Mouse (Mus musculus): ENCODE measurements around the gene Pdia4. TPM values are rescaled to one million over a fixed set of nuclear protein-coding genes. Genes with fewer than 3 reads are reported as not detected.

Pdia4 gene
- polyA plus RNA-seq, 1 experiment from 2014 or later: 177 TPM

DNA sequence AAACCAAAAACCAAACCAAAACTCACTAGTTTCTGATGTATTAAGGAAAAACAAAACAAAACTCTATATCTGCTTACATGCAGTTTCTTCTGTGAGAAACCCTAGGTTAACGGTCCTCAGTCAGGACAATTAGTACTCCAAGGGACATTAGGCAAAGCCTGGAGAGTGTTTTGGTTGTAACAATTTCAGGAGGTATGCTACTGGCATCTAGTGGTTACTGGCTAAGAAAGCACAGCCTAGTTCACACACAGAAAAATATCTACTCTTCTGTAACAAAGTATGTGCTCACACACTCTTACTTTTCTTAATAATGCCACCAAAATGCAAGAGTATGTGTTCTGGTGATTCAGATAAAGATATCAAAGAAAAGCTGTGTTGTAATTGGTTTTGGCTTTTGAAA, 15.7 kb upstream of the Pdia4 start:
- Histone ChIP-seq H3K9me3 (no peaks in the 10 kb centered on the region), H3K27ac (no peak overlapping the region), H3K9ac (peak overlapping the region; percentile 56; the same call in 1 of the 2 replicates)

DNA sequence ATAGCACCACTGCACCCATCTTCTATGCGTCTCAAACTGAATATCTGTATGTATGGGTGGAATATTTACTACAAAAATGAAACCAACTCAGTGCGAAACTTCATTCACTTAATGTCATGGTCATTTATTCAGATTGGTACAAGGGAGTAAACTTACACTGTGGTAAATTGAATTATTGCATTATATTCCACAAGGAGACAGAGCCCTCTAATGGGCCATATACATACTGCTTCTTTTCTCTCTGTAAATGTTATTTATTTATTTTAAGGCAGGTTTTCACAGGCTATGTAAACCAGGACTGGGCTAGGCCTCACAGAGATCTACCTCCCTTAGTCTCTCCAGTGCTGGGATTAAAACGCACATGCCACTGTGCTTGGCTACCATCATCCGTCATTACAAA, 14.2 kb upstream of the Pdia4 start:
- Histone ChIP-seq H3K9me3 (no peaks in the 10 kb centered on the region), H3K9ac (no peak overlapping the region), H3K4me2 (no peak overlapping the region), H3K36me3 (peaks cover 39% of the 10 kb centered on the region), H3K27me3 (no peaks in the 10 kb centered on the region), H3K27ac (no peak overlapping the region), H3K4me3 (no peak overlapping the region), H3K4me1 (replicated peaks) (peaks cover 14% of the 10 kb centered on the region)
- 88% methylated on average over 4 of the region's 4 CpGs for WGBS
- no peak for ATAC-seq (ENCODE audit: low FRiP score)

More for the DNA sequence above, 15.7 kb upstream of the Pdia4 start:
- Histone ChIP-seq H3K4me1 (replicated peaks) (peaks cover 14% of the 10 kb centered on the region), H3K4me2 (peak overlapping the region; percentile 55), H3K36me3 (peaks cover 24% of the 10 kb centered on the region), H3K27me3 (no peaks in the 10 kb centered on the region), H3K4me3 (peak overlapping the region; percentile 78)
- WGBS: 20% methylated on average over 1 of the region's 1 CpGs
- ATAC-seq (ENCODE audit: low FRiP score): no peak

DNA sequence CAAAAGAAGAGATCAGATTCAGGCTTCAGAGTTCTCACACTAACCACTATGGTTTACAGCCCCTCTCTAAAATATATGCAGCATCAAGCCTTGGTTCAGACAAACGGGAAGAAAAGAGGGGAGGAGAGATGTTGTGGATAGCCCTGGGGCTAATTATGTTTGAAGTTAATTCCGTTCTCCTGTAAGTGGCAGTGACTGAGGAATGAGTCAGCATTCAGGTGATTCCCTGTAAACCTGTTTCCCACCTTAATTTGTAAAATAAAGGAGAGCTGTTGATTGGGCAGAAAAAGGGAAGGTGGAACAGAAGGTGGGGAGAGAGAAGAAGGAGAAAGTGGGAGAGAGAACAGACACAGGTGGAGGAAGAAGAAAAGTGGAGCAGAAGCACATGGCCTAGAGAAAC, 11.0 kb upstream of the Pdia4 start:
- no peak overlapping the region for H3K9ac ChIP-seq
- peaks cover 69% of the 10 kb centered on the region for H3K36me3 ChIP-seq

DNA sequence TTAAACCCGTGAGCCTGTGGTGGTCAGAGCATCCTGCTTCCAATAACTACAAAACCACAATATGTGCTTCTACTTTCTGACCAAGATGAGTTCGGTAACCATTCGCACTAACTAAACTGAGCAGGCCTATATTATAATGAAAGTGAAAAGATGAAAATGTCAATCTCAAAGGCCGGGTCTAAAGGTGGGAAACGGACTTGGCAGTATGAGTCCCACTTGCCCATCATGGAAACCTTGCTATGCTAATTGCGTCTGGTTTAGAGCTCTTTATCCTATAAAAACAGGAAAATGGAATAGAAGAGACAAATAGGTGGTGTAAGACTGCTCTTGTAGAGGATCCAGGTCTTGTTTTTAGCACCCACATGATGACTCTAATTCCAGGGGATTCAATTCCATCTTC, 8.5 kb upstream of the Pdia4 start:
- Histone ChIP-seq H3K9ac (no peak overlapping the region), H3K9me3 (no peaks in the 10 kb centered on the region), H3K27ac (no peak overlapping the region), H3K4me3 (no peak overlapping the region), H3K4me2 (no peak overlapping the region), H3K36me3 (peaks cover 82% of the 10 kb centered on the region), H3K27me3 (no peaks in the 10 kb centered on the region), H3K4me1 (replicated peaks) (no peaks in the 10 kb centered on the region; the same call in 1 of the 2 replicates)
- WGBS: 92% methylated on average over 6 of the region's 6 CpGs
- no peak for ATAC-seq (ENCODE audit: low FRiP score)

More for the DNA sequence above, 11.0 kb upstream of the Pdia4 start:
- no peaks in the 10 kb centered on the region for H3K9me3 ChIP-seq
- H3K4me3 ChIP-seq: no peak overlapping the region
- no peaks in the 10 kb centered on the region for H3K27me3 ChIP-seq
- H3K4me1 ChIP-seq (replicated peaks): peaks cover 6% of the 10 kb centered on the region
- no peak overlapping the region for H3K4me2 ChIP-seq
- H3K27ac ChIP-seq: no peak overlapping the region
- 64% methylated on average over 2 of the region's 2 CpGs for WGBS
- no peak for ATAC-seq (ENCODE audit: low FRiP score)

DNA sequence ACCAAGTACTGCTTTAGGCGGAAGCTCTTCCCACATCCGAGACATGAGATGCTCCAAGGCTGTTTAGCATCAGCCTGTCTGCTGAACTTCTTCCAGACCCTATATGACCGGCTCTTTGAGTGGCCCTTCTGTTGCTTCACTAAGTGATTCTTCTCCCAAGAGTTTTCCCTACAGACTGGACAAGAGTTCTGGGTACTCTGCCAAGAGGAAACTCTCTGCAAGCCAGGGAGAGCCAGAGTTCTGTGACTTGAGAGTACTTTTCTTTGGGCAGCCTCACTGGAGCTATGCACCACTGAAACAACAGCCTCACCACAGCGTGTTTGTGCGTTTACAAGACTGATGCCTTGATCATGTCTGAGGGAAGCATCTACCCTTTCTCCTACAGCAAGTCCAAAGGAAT, 8.0 kb upstream of the Pdia4 start:
- 94% methylated on average over 5 of the region's 5 CpGs for WGBS
- ATAC-seq (ENCODE audit: low FRiP score): no peak
- H3K36me3 ChIP-seq: peaks cover 84% of the 10 kb centered on the region

DNA sequence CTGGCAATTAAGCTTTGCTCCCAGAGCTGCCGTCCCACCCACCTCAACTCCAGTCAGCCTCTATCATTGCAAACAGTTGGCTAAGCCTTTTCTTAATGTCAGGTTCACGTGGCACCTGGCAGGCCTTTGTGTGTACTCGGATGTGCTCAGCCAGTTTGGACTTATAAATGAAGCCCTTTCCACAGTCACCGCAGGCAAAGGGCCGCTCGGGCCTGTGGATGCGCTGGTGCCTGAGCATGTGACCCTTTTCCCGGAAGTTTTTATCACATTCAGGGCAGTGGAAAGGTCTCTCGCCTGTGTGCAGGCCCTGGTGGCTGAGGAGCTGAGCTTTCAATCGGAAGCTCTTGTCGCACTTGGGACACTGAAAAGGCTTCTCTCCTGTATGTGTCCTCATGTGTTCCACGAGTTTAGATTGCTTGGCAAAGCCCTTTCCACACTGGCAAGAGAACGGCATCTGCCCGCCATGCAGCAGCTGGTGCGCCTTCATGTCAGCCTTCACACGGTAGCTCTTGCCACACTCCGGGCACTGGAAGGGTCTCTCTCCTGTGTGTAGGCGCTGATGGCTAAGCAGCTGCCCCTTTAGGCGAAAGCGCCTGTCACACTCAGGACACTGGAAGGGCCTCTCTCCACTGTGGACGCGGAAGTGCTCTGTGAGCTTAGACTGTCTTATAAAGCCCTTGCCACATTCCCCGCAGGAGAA, 6.5 kb upstream of the Pdia4 start:
- Histone ChIP-seq H3K4me3 (no peak overlapping the region), H3K9me3 (no peaks in the 10 kb centered on the region), H3K27me3 (no peaks in the 10 kb centered on the region), H3K9ac (no peak overlapping the region), H3K4me1 (replicated peaks) (no peaks in the 10 kb centered on the region), H3K36me3 (peaks cover 71% of the 10 kb centered on the region), H3K4me2 (no peak overlapping the region), H3K27ac (no peak overlapping the region)
- 95% methylated on average over 23 of the region's 23 CpGs for WGBS
- no peak for ATAC-seq (ENCODE audit: low FRiP score)

More for the DNA sequence above, 8.0 kb upstream of the Pdia4 start:
- H3K9me3 ChIP-seq: no peaks in the 10 kb centered on the region
- H3K4me1 ChIP-seq (replicated peaks): no peaks in the 10 kb centered on the region
- no peaks in the 10 kb centered on the region for H3K27me3 ChIP-seq
- no peak overlapping the region for H3K9ac ChIP-seq
- no peak overlapping the region for H3K4me2 ChIP-seq
- no peak overlapping the region for H3K27ac ChIP-seq
- H3K4me3 ChIP-seq: no peak overlapping the region

DNA sequence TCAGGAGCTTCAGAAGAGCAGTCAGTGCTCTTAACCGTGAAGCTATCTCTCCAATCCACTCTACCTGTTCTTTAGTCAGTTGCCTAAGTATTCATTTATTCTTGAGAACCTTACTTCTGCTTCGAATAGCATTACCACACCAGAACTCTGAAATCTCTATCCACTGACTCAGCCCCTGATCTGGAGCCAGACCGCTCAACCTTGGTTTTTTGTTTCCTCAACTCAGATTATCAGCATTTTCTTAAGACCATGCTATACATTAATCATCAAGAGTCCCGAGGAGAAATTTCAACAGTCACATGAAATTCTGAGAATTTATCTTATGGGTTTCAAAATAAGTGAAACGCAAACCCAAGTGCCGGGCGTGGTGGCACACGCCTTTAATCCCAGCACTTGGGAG, 5.5 kb upstream of the Pdia4 start:
- H3K9me3 ChIP-seq: no peaks in the 10 kb centered on the region

DNA sequence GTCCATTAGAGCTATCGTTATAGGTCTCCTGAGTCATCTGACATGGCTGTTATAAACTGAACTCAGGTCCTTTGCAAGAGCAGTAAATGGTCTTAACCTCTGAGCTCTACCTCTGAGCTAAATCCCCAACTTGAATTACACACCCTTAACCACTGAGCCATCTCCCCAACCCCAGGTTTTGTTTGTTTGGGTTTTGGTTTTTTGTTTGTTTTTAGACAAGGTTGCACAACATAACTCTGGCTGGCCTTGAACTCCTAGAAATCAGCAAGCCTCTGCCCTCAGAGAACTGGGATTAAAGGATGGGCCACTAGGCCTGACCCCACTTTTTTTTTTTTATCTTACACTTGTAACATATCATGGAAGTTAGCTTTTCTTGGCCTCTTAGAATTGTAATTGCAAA, 2.9 kb upstream of the Pdia4 start:
- Histone ChIP-seq H3K4me1 (replicated peaks) (peaks cover 20% of the 10 kb centered on the region), H3K4me2 (no peak overlapping the region), H3K27ac (no peak overlapping the region), H3K36me3 (peaks cover 37% of the 10 kb centered on the region), H3K9me3 (no peaks in the 10 kb centered on the region), H3K9ac (no peak overlapping the region), H3K27me3 (no peaks in the 10 kb centered on the region), H3K4me3 (no peak overlapping the region)
- ATAC-seq (ENCODE audit: low FRiP score): no peak
- 100% methylated on average over 1 of the region's 1 CpGs for WGBS

More for the DNA sequence above, 5.5 kb upstream of the Pdia4 start:
- no peak overlapping the region for H3K4me3 ChIP-seq
- H3K9ac ChIP-seq: no peak overlapping the region
- peaks cover 7% of the 10 kb centered on the region for H3K4me1 ChIP-seq (replicated peaks)
- WGBS: 95% methylated on average over 8 of the region's 8 CpGs
- H3K36me3 ChIP-seq: peaks cover 60% of the 10 kb centered on the region
- H3K4me2 ChIP-seq: no peak overlapping the region
- no peaks in the 10 kb centered on the region for H3K27me3 ChIP-seq
- no peak for ATAC-seq (ENCODE audit: low FRiP score)
- H3K27ac ChIP-seq: no peak overlapping the region

DNA sequence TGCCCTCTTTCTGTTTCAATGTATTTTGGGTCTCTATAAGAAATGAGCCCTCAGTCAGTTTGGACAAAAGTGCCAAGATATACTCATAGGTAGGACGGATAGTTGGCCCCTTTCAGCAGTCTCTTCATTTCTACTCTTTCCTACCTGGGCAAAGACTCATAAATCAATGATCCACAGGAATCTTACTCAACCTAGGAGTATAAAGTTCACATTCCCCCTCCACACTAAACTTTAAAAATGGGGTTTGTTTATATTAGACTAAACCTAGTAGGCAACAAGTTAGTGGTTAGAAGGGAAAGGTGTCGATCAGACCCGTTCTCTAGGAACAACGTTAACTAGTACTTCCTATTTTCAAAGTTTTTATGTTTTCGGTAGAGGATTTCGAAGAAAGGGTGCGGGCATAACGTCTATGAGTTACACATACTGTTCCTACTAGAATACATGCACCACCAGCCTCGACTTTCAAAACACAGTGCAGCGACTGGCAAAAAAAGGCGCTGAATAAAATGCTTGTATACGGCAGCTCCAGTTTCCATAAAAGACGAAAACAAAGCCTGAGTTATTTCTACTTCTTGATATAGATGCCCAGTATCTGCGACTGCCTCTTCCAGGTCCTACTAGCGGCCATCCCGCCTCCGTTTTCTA, 837 bp downstream of the Pdia4 start:
- WGBS: 2% methylated on average over 17 of the region's 17 CpGs
- H3K27ac ChIP-seq: peak overlapping the region; percentile 96
- H3K27me3 ChIP-seq: no peaks in the 10 kb centered on the region
- ATAC-seq (ENCODE audit: low FRiP score): no peak
- no peaks in the 10 kb centered on the region for H3K9me3 ChIP-seq
- H3K4me3 ChIP-seq: peak overlapping the region; percentile 84
- peaks cover 6% of the 10 kb centered on the region; the same call in 1 of the 2 replicates for H3K36me3 ChIP-seq
- peak overlapping the region; percentile 91 for H3K9ac ChIP-seq
- peaks cover 44% of the 10 kb centered on the region for H3K4me1 ChIP-seq (replicated peaks)
- peak overlapping the region; percentile 60 for H3K4me2 ChIP-seq

DNA sequence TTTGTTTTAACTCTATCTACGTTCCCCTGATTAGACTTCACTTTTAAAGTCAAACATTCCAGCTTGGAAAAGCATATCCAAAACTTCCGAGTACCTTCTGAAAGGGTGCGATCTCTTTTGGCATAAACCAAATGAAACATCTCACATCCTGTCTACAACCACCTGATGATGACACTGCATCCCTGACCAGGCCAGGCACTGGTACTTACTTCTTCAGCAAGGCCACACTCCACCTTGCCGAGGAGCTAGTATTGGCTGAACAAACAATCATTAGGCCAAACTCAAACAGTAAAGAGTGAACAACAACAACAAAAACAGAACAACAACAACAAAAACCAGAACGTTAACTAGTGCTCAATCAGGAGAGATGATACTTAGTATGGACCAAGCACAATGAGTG, 1.9 kb downstream of the Pdia4 start:
- Histone ChIP-seq H3K27me3 (no peaks in the 10 kb centered on the region), H3K27ac (no peak overlapping the region), H3K4me2 (peak overlapping the region; percentile 60), H3K4me3 (peak overlapping the region; percentile 84), H3K9me3 (no peaks in the 10 kb centered on the region), H3K36me3 (peaks cover 9% of the 10 kb centered on the region), H3K4me1 (replicated peaks) (peaks cover 44% of the 10 kb centered on the region), H3K9ac (peak overlapping the region; percentile 91)
- no peak for ATAC-seq (ENCODE audit: low FRiP score)
- WGBS: 68% methylated on average over 5 of the region's 5 CpGs

DNA sequence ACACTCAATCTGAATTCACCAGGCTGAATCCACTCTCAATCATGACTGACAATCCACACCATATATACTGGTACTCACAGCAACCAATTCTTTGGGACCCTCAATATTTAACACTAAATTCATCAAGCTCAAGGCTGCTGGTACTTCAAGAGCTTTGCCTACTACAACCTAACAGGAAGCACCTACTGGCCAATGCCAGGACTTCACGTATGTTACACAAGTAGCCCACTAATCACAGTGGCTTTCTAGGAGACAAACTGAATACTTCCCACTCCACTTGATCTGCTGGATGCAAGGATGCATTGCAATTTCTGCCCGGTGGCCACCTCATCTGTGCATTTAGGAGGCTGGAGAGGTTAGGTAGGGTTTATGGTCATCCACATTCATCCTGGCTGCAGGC, 3.0 kb downstream of the Pdia4 start:
- H3K9me3 ChIP-seq: no peaks in the 10 kb centered on the region
- 84% methylated on average over 2 of the region's 2 CpGs for WGBS
- H3K36me3 ChIP-seq: peaks cover 19% of the 10 kb centered on the region
- no peak overlapping the region for H3K27ac ChIP-seq
- no peak for ATAC-seq (ENCODE audit: low FRiP score)
- H3K4me3 ChIP-seq: 0 out of 2 replicates have a peak overlapping the region, but pooled peaks have one; percentile 5
- H3K4me1 ChIP-seq (replicated peaks): peaks cover 44% of the 10 kb centered on the region
- no peaks in the 10 kb centered on the region for H3K27me3 ChIP-seq
- H3K4me2 ChIP-seq: peak overlapping the region; percentile 30
- H3K9ac ChIP-seq: peak overlapping the region; percentile 43

DNA sequence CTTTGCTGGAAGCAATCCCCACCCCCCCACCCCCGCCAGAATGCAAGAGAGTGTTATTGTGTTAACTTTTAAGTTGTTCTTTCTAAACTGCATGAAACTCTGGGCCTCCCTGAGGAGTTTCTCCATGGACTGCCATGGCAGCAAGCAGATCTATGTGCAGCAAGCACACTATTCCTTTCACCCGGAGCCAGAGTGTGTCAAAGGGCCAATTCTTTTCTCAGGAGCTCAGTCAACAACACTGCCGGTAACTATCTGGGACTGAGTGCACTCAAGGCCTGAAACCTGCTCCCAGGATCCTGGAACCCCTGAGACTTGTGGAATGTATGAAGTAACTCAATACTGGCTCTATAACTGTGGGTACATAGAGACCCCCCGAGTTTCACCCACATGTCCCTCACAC, 4.2 kb downstream of the Pdia4 start:
- Histone ChIP-seq H3K27ac (peak overlapping the region; percentile 48; the same call in 1 of the 2 replicates), H3K4me3 (no peak overlapping the region), H3K4me2 (0 out of 2 replicates have a peak overlapping the region, but pooled peaks have one; percentile 10), H3K27me3 (no peaks in the 10 kb centered on the region), H3K9me3 (no peaks in the 10 kb centered on the region), H3K36me3 (peaks cover 30% of the 10 kb centered on the region), H3K9ac (no peak overlapping the region), H3K4me1 (replicated peaks) (peaks cover 40% of the 10 kb centered on the region)
- WGBS: 63% methylated on average over 4 of the region's 4 CpGs
- no peak for ATAC-seq (ENCODE audit: low FRiP score)

DNA sequence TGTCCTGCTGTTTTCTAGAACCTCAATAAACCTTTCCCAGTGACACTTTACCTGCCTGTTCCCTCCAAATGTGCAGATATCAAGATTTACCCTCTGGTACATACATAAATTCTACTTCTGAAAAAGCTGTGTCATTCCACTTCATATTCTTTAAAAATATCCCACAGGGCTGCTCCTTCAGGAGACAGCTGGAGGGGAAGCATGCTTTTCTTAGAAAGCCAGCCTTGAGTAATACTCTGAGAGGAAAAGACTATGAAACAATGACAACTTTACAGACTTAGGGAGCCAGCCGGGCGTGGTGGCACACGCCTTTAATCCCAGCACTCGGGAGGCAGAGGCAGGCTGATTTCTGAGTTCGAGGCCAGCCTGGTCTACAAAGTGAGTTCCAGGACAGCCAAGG, 4.7 kb downstream of the Pdia4 start:
- no peak overlapping the region for H3K4me2 ChIP-seq
- no peak overlapping the region for H3K4me3 ChIP-seq
- H3K9ac ChIP-seq: no peak overlapping the region
- peaks cover 35% of the 10 kb centered on the region for H3K36me3 ChIP-seq
- no peaks in the 10 kb centered on the region for H3K9me3 ChIP-seq
- ATAC-seq (ENCODE audit: low FRiP score): no peak
- H3K27ac ChIP-seq: no peak overlapping the region
- H3K4me1 ChIP-seq (replicated peaks): peaks cover 36% of the 10 kb centered on the region
- WGBS: 91% methylated on average over 5 of the region's 5 CpGs
- H3K27me3 ChIP-seq: no peaks in the 10 kb centered on the region
